Mouse (Mus musculus) heart, embryonic 16.5 days (tissue): ENCODE data around the gene Neu2. TPM values are rescaled to one million over a fixed set of nuclear protein-coding genes. Genes with fewer than 3 reads are reported as not detected.
"Not testable (repeated sequence)": the region's sequence is repeated elsewhere in the genome, so short reads cannot be mapped to it uniquely, and the experiment has no call there.

Experiments
- ATAC-seq: fragments of 200-750 bp; cut with Nextera tagmentation; replicated peaks from 2 replicates; pipeline ENCODE4 v1.8.0; 2017; ENCODE audit warnings: moderate number of reproducible peaks; ENCODE audit not compliant: insufficient read depth, low FRiP score; ENCODE audit errors: extremely low read depth
- H3K27ac ChIP-seq: fragments of 300-500 bp; sonication (generic); 2 replicates; pipeline ENCODE4 v1.5.1; 2014; ENCODE audit warnings: mild to moderate bottlenecking, low read length, control low read depth, moderate library complexity
- H3K27me3 ChIP-seq: fragments of 300-500 bp; sonication (generic); 2 replicates; pipeline ENCODE4 v1.6.1; 2014; ENCODE audit warnings: low read length, mixed read lengths; ENCODE audit not compliant: control insufficient read depth, insufficient read depth
- H3K36me3 ChIP-seq: fragments of 300-500 bp; sonication (generic); 2 replicates; pipeline ENCODE4 v1.6.1; 2014; ENCODE audit not compliant: control insufficient read depth, insufficient read depth
- H3K4me1 ChIP-seq: fragments of 300-500 bp; sonication (generic); 2 replicates; pipeline ENCODE4 v1.6.1; 2014; ENCODE audit warnings: low read length, mixed read lengths; ENCODE audit not compliant: control insufficient read depth, insufficient read depth
- H3K4me2 ChIP-seq: fragments of 300-500 bp; sonication (generic); 2 replicates; pipeline ENCODE4 v1.6.1; 2014; ENCODE audit warnings: low read depth, mild to moderate bottlenecking, control low read depth, low read length
- H3K4me3 ChIP-seq: fragments of 300-500 bp; sonication (generic); 2 replicates; pipeline ENCODE4 v1.5.1; 2014; ENCODE audit warnings: mild to moderate bottlenecking, control low read depth, low read length
- H3K9ac ChIP-seq: fragments of 300-500 bp; sonication (generic); 2 replicates; pipeline ENCODE4 v1.6.1; 2014; ENCODE audit warnings: low read length, control low read depth
- H3K9me3 ChIP-seq: fragments of 300-500 bp; sonication (generic); replicated peaks from 2 replicates; pipeline ENCODE4 v1.6.1; 2016; ENCODE audit warnings: low read length; ENCODE audit not compliant: control insufficient read depth
- WGBS: fragments of 180-500 bp; shearing (Covaris S2); extraction: QIAGEN DNeasy Blood & Tissue Kit; methylation state at CpG from one replicate; pipeline ENCODE4 v1.1.7; 2014; 5-methylcytosine and 5-hydroxymethylcytosine counted together
- polyA plus RNA-seq: library from polyadenylated mRNA; unstranded; fragments of >200 nt; fragmentation: Nextera tagmentation; extraction: Ambion mirVana; gene quantifications from 2 replicates; pipeline ENCODE4 v1.2.1, GENCODE M21; 2015

The Neu2 gene
- polyA plus RNA-seq = 1.7 and 2.5 TPM in 2 replicates

GRCm38 (mm10) chr1:87509561-87510165 lies at the start of gene Neu2:
Neu2 (plus strand) TSS chr1:87509889.
- Histone ChIP-seq H3K4me3 (peak within 1 kb of the TSS; percentile 70), H3K4me2 (peak within 1 kb of the TSS; percentile 99), H3K4me1 (peaks cover 9% of the 10 kb centered on the region), H3K9me3 (peaks cover 4% of the 10 kb centered on the region), H3K36me3 (no peaks in the 10 kb centered on the region), H3K27me3 (peaks cover 44% of the 10 kb centered on the region), H3K9ac (peak within 1 kb of the TSS; percentile 64), H3K27ac (no peak within 1 kb of the TSS)
- ATAC-seq = 0 out of 2 replicates have a peak, but pooled peaks have one; percentile 24
- 2% methylated on average over 56 of the region's 56 CpGs for WGBS

- Histone ChIP-seq H3K4me2 (no peak overlapping the region), H3K9me3 (no peaks in the 10 kb centered on the region), H3K36me3 (no peaks in the 10 kb centered on the region), H3K4me1 (no peaks in the 10 kb centered on the region), H3K27ac (no peak overlapping the region), H3K27me3 (no peaks in the 10 kb centered on the region), H3K4me3 (no peak overlapping the region), H3K9ac (no peak overlapping the region)
- 69% methylated on average over 9 of the region's 9 CpGs for WGBS
- ATAC-seq = no peak
Observed at GRCm38 (mm10) chr1:87467469-87467868, 42.2 kb upstream of the Neu2 start.

GRCm38 (mm10) chr1:87468321-87468720 lies 41.4 kb upstream of the Neu2 start:
- no peak overlapping the region for H3K4me3 ChIP-seq
- no peaks in the 10 kb centered on the region for H3K9me3 ChIP-seq
- no peak overlapping the region for H3K9ac ChIP-seq
- no peak overlapping the region for H3K4me2 ChIP-seq
- H3K36me3 ChIP-seq = no peaks in the 10 kb centered on the region
- no peak overlapping the region for H3K27ac ChIP-seq
- no peak for ATAC-seq
- H3K27me3 ChIP-seq = no peaks in the 10 kb centered on the region
- H3K4me1 ChIP-seq = no peaks in the 10 kb centered on the region
- WGBS = 71% methylated on average over 6 of the region's 6 CpGs

- not testable (repeated sequence) for H3K9ac ChIP-seq, ATAC-seq, H3K27me3 ChIP-seq, H3K4me2 ChIP-seq, H3K4me3 ChIP-seq, H3K27ac ChIP-seq, H3K9me3 ChIP-seq, H3K4me1 ChIP-seq, H3K36me3 ChIP-seq
- 46% methylated on average over 10 of the region's 10 CpGs for WGBS
Observed at GRCm38 (mm10) chr1:87469971-87470370, 39.7 kb upstream of the Neu2 start, which contains the start of gene Snorc. Snorc (plus strand) TSS chr1:87470271.

- H3K36me3 ChIP-seq = no peaks in the 10 kb centered on the region
- H3K9ac ChIP-seq = no peak overlapping the region
- peaks cover 24% of the 10 kb centered on the region for H3K27me3 ChIP-seq
- peaks cover 3% of the 10 kb centered on the region; the same call in 1 of the 2 replicates for H3K4me1 ChIP-seq
- WGBS = 76% methylated on average over 7 of the region's 7 CpGs
- no peak overlapping the region for H3K4me2 ChIP-seq
- no peak overlapping the region for H3K4me3 ChIP-seq
- no peak for ATAC-seq
- H3K9me3 ChIP-seq = no peaks in the 10 kb centered on the region
- H3K27ac ChIP-seq = no peak overlapping the region
Observed at GRCm38 (mm10) chr1:87471914-87472313, 37.8 kb upstream of the Neu2 start.

- no peak for ATAC-seq
- Histone ChIP-seq H3K9ac (no peak overlapping the region), H3K4me3 (no peak overlapping the region), H3K27me3 (peaks cover 29% of the 10 kb centered on the region), H3K4me2 (no peak overlapping the region), H3K4me1 (peaks cover 3% of the 10 kb centered on the region; the same call in 1 of the 2 replicates), H3K27ac (no peak overlapping the region), H3K36me3 (no peaks in the 10 kb centered on the region), H3K9me3 (no peaks in the 10 kb centered on the region)
- WGBS = 65% methylated on average over 7 of the region's 7 CpGs
Observed at GRCm38 (mm10) chr1:87472576-87472975, 37.1 kb upstream of the Neu2 start.

- H3K36me3 ChIP-seq = no peaks in the 10 kb centered on the region
- H3K27ac ChIP-seq = no peak overlapping the region
- no peaks in the 10 kb centered on the region for H3K9me3 ChIP-seq
- no peak for ATAC-seq
- WGBS = 2% methylated on average over 39 of the region's 42 CpGs
- peaks cover 29% of the 10 kb centered on the region for H3K27me3 ChIP-seq
- H3K4me1 ChIP-seq = peaks cover 3% of the 10 kb centered on the region; the same call in 1 of the 2 replicates
- H3K4me3 ChIP-seq = peak overlapping the region; percentile 41
- no peak overlapping the region for H3K9ac ChIP-seq
- H3K4me2 ChIP-seq = peak overlapping the region; percentile 59
Observed at GRCm38 (mm10) chr1:87475076-87475895, 34.4 kb upstream of the Neu2 start.

GRCm38 (mm10) chr1:87482546-87482945 lies 27.1 kb upstream of the Neu2 start:
- Histone ChIP-seq H3K4me1 (no peaks in the 10 kb centered on the region), H3K27me3 (no peaks in the 10 kb centered on the region), H3K36me3 (no peaks in the 10 kb centered on the region), H3K4me2 (no peak overlapping the region), H3K9me3 (no peaks in the 10 kb centered on the region), H3K4me3 (no peak overlapping the region), H3K27ac (no peak overlapping the region), H3K9ac (no peak overlapping the region)
- WGBS = 85% methylated on average over 4 of the region's 4 CpGs
- ATAC-seq = no peak

GRCm38 (mm10) chr1:87486386-87486785 lies 23.3 kb upstream of the Neu2 start:
- no peak overlapping the region for H3K27ac ChIP-seq
- ATAC-seq = no peak
- WGBS = 49% methylated on average over 6 of the region's 6 CpGs
- no peak overlapping the region for H3K4me3 ChIP-seq
- H3K9me3 ChIP-seq = no peaks in the 10 kb centered on the region
- no peaks in the 10 kb centered on the region for H3K4me1 ChIP-seq
- H3K36me3 ChIP-seq = no peaks in the 10 kb centered on the region
- H3K4me2 ChIP-seq = no peak overlapping the region
- H3K27me3 ChIP-seq = no peaks in the 10 kb centered on the region
- no peak overlapping the region for H3K9ac ChIP-seq
